Mouse (Mus musculus) left cerebral cortex, postnatal 14 days (tissue): Measurements from ENCODE around the gene Timeless. TPM values are rescaled to one million over a fixed set of nuclear protein-coding genes. Genes with fewer than 3 reads are reported as not detected.
"Not testable (repeated sequence)": the region's sequence is repeated elsewhere in the genome, so short reads cannot be mapped to it uniquely, and the experiment has no call there.

Source experiments
- DNase-seq, 2 experiments: peaks; one replicate each; pipeline ENCODE4 v3.0.0; 2021 to 2022; ENCODE audit warnings: low spot score in 2 of 2, mixed read lengths in 1 of 2
- intact Hi-C: fragments of 180-260 bp; cut with DNase I; formaldehyde crosslinking; loops from one replicate; pipeline ENCODE4 v1.15.1; 2025
- total RNA-seq, 2 experiments: library from RNA; stranded (reverse); gene quantifications; 2 replicates each; pipeline ENCODE4 v1.2.3; 2021

Timeless gene
- total RNA-seq, 2 experiments from 2014 or later = 7.2 to 9.9 TPM

- intact Hi-C loops = no loop called here
These were observed 46.3 kb downstream of the Timeless start for GRCm38 (mm10) chr10:128278158-128278557.

DNA sequence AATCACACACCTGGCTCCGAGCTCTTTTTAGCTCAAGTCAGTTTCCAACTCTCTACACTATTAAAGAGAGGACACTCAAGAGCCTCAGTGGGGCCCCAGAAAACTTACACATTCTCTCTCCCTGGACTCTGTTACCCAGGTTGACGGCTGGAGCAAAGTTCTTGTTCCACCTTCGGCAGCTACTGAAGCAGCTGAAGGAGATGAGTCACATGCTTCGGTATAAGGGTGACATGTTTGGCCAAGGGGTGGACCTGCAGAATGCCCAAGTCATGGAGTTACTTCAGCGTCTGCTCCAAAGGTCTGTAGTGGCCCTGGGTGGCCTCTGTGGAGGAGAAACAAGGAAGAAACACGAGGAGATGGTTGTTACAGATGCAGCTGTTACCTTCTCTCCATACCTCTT is 49.1 kb downstream of the Timeless start:
- intact Hi-C loops = loop anchor here (5.0 kb wide), 2 partner anchors 44 to 69 kb away; partner anchors contain the start of gene Spryd4
- DNase-seq = no peak

More at GRCm38 (mm10) chr10:128278158-128278557, 46.3 kb downstream of the Timeless start:
- DNase-seq = no peak

GRCm38 (mm10) chr10:128281682-128282081 is 49.8 kb downstream of the Timeless start:
- DNase-seq = no peak
- intact Hi-C loops = loop anchor here (5.0 kb wide), 2 partner anchors 44 to 69 kb away; partner anchors contain the start of gene Spryd4

DNA sequence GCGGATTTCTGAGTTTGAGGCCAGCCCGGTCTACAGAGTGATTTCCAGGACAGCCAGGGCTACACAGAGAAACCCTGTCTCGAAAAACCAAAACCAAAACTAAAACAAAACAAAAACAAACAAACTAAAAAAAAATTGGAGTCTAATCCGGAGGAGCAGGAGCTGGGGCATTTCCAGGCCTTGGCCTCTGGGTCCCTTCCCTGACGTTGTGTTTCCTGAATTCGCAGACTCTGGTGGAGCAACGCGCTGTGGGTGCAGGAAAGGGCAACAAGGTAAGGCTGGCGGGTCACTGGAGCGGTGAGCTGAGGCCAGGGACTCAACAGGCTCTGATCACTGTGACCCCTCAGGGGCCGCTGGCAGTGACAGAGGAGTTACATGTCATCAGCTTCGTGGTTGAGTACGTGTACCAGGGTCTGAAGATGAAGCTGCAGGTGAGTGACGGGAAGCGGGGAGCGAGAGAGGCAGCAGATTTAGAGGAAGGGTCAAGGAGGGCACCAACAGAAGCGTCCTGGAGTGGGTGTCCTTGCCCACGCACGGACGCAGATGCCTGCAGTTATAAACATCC is 51.1 kb downstream of the Timeless start:
- DNase-seq = no peak
- intact Hi-C loops = loop anchor here (5.0 kb wide), 2 partner anchors 46 to 71 kb away; partner anchors contain the start of gene Spryd4

- intact Hi-C loops = loop anchor here (5.0 kb wide), 2 partner anchors 47 to 72 kb away; partner anchors contain the start of gene Spryd4
These were observed 52.0 kb downstream of the Timeless start for GRCm38 (mm10) chr10:128283604-128284579.

DNA sequence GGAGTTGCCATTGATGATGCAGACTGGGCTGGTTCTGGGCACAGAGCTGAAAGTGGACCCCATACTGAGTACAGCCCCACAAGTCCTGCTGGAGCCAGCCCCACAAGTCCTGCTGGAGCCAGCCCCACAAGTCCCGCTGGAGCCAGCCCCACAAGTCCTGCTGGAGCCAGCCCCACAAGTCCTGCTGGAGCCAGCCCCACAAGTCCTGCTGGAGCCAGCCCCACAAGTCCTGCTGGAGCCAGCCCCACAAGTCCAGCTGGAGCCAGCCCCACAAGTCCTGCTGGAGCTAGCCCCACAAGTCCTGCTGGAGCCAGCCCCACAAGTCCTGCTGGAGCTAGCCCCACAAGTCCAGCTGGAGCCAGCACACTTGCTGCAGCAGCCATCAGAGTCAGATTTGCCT is 58.7 kb downstream of the Timeless start:
- intact Hi-C loops, DNase-seq: not testable (repeated sequence)

More at GRCm38 (mm10) chr10:128283604-128284579, 52.0 kb downstream of the Timeless start:
- peak; percentile 64 to 74 for DNase-seq

GRCm38 (mm10) chr10:128296370-128297090 is 64.7 kb downstream of the Timeless start:
- intact Hi-C loops = no loop called here
- no peak for DNase-seq

DNA sequence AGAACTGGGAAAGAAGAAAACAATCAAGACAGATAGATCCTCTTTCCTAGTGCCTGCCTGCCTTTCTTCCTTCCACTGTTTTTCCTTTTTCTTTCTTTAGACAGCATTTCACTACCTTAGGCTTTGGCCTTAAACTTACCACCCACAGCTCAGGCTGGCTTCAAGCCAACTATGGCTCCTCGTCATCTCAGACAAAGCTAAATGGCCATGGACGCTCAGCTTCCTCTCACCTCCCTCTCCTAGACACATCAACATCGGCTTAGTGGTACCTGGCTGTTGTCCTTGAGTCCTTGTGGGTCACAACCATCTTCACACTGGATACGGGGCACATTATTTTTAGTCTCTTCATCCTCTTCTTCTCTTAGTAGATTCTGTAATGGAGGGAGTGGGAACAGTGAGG is 65.4 kb downstream of the Timeless start:
- intact Hi-C loops = no loop called here

GRCm38 (mm10) chr10:128297622-128298021 is 65.8 kb downstream of the Timeless start:
- intact Hi-C loops = no loop called here
- no peak for DNase-seq

More for the DNA sequence above, 65.4 kb downstream of the Timeless start:
- DNase-seq = no peak

DNA sequence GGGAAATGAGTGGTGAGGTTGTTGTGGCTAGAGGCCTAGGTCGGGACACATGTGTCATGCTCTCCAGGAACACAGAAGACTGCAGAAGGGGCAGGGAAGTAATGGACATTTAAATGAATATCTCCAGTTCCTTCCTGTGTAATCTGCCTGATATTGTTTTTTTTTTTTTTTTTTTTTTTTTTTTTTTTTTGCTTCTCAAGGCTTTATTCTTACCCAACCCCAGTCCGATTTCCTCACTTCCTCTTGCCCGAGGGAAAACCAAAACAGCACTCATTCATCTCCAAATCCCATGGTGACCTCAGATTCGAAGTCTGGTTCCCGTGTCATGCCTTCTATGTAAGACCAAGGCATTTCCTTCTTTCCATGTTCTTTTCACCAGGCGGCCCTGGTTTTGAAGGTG is 66.4 kb downstream of the Timeless start:
- intact Hi-C loops = no loop called here

DNA sequence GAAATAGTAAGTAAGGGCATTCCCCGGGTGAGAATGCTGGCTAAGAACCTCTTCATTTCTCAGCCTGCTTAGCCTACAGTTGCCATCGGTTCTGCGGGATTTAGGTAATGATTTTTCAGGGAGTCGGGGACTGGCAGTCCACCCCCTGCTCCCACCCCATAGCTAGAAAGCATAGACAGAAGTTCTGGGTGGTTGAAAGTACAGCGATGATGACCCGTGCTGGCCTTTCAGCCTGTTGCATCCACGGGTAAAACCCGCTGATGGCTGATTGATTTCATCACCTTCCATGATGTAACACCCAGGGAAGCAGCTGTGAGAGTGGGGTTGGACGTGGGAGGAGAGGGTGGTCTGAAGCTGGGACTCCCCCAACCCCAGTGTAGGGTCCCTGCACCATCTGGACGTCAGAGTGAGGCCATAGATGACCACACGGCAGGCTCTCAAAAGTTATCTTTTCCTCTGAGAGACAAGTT is 66.9 kb downstream of the Timeless start, which contains the start of gene Il23a:
Gene Il23a, minus strand, starts transcription at position 51 of the 470 bp plus-strand sequence.
- intact Hi-C loops = no loop called here
- no peak for DNase-seq

More for the DNA sequence above, 66.4 kb downstream of the Timeless start:
- no peak for DNase-seq

- DNase-seq = no peak
- intact Hi-C loops = no loop called here
These were observed 70.5 kb downstream of the Timeless start for GRCm38 (mm10) chr10:128302357-128302756.

Other genes with a start within 250 kb of the Timeless start
- gene Hsd17b6, start 224.5 kb upstream of the Timeless start, total RNA-seq = not detected
- gene Prim1, start 216.9 kb upstream of the Timeless start, total RNA-seq = 1 to 10 TPM; 6.4 to 7.2 TPM
- gene Naca, start 196.5 kb upstream of the Timeless start, total RNA-seq = 100 to 1,000 TPM; 306 to 320 TPM
- gene Ptges3, start 173.1 kb upstream of the Timeless start, total RNA-seq = 100 to 1,000 TPM; 131 to 134 TPM
- gene Atp5b, start 148.8 kb upstream of the Timeless start, total RNA-seq = 1,000 to 10,000 TPM; 1,697 to 1,804 TPM
- gene Baz2a, start 140.5 kb upstream of the Timeless start, total RNA-seq = 10 to 100 TPM; 30.6 to 32.4 TPM
- 10 to 100 TPM in 1 of 2 experiments, 1 to 10 TPM in 1; 9.2 to 10.8 TPM for gene Rbms2, start 51.8 kb upstream of the Timeless start, total RNA-seq
- 10 to 100 TPM; 21.3 to 22.6 TPM for gene Gls2, start 37.6 kb upstream of the Timeless start, total RNA-seq
- gene Spryd4, start 20.3 kb upstream of the Timeless start, total RNA-seq = 10 to 100 TPM; 10.7 to 11.3 TPM
- not detected for gene Mip, start 6.2 kb upstream of the Timeless start, total RNA-seq
- gene Apon, start 22.0 kb downstream of the Timeless start, total RNA-seq = not detected
- not detected for gene Apof, start 36.6 kb downstream of the Timeless start, total RNA-seq
- gene Stat2, start 38.5 kb downstream of the Timeless start, total RNA-seq = 10 to 100 TPM; 19.0 to 21.1 TPM
- 1 to 10 TPM in 1 of 2 experiments, under 1 TPM in 1; 0.97 to 1.4 TPM for gene Il23a, start 66.7 kb downstream of the Timeless start, total RNA-seq
- 10 to 100 TPM; 13.3 to 13.4 TPM for gene Pan2, start 71.3 kb downstream of the Timeless start, total RNA-seq
- 10 to 100 TPM; 65.9 to 68.9 TPM for gene Cnpy2, start 90.4 kb downstream of the Timeless start, total RNA-seq
- gene Cs, start 105.7 kb downstream of the Timeless start, total RNA-seq = 100 to 1,000 TPM; 269 to 271 TPM
- gene Coq10a, start 136.9 kb downstream of the Timeless start, total RNA-seq = 10 to 100 TPM; 72.0 to 74.4 TPM
- gene Ankrd52, start 145.1 kb downstream of the Timeless start, total RNA-seq = 10 to 100 TPM; 80.3 to 84.3 TPM
- gene Slc39a5, start 169.2 kb downstream of the Timeless start, total RNA-seq = 1 to 10 TPM in 1 of 2 experiments, not detected in 1; 1.0 TPM
- 10 to 100 TPM; 88.3 to 92.5 TPM for gene Nabp2, start 179.4 kb downstream of the Timeless start, total RNA-seq
- 10 to 100 TPM; 75.0 to 77.2 TPM for gene Rnf41, start 179.6 kb downstream of the Timeless start, total RNA-seq
- 100 to 1,000 TPM; 199 to 211 TPM for gene Smarcc2, start 227.2 kb downstream of the Timeless start, total RNA-seq